Mouse (Mus musculus): Measurements from ENCODE around the gene Rpp40.

Gene Rpp40

GRCm38 (mm10) chr13:35905879-35906481, at the start of gene Rpp40:
Gene Rpp40 (minus strand): TSS chr13:35906359.
- peak; percentile 94 for DNase-seq

GRCm38 (mm10) chr13:35949814-35950455, 43.8 kb upstream of the Rpp40 start:
- peak; percentile 16 for DNase-seq

GRCm38 (mm10) chr13:35947354-35948000, 41.3 kb upstream of the Rpp40 start:
- DNase-seq, result peak; percentile 84

GRCm38 (mm10) chr13:35946659-35947353, 40.6 kb upstream of the Rpp40 start:
- DNase-seq, result no peak

GRCm38 (mm10) chr13:35940934-35941333, 34.8 kb upstream of the Rpp40 start:
- no peak for DNase-seq

- no peak for DNase-seq
Measured at GRCm38 (mm10) chr13:35939871-35940665, 33.9 kb upstream of the Rpp40 start.

- DNase-seq, result no peak
Measured at GRCm38 (mm10) chr13:35937991-35938390, 31.8 kb upstream of the Rpp40 start.

- DNase-seq, result no peak
Measured at GRCm38 (mm10) chr13:35911476-35911875, 5.3 kb upstream of the Rpp40 start.

- peak; percentile 41 for DNase-seq
Measured at GRCm38 (mm10) chr13:35905378-35905777, 781 bp downstream of the Rpp40 start.

- no peak for DNase-seq
Measured at GRCm38 (mm10) chr13:35892866-35893265, 13.3 kb downstream of the Rpp40 start.

- DNase-seq, result peak; percentile 35
Measured at GRCm38 (mm10) chr13:35886121-35886725, 19.9 kb downstream of the Rpp40 start.

- DNase-seq, result no peak
Measured at GRCm38 (mm10) chr13:35880555-35881046, 25.6 kb downstream of the Rpp40 start.

- DNase-seq, result no peak
Measured at GRCm38 (mm10) chr13:35879519-35879918, 26.6 kb downstream of the Rpp40 start.

- no peak for DNase-seq
Measured at GRCm38 (mm10) chr13:35879068-35879467, 27.1 kb downstream of the Rpp40 start.

GRCm38 (mm10) chr13:35878282-35878681, 27.9 kb downstream of the Rpp40 start:
- no peak for DNase-seq

- no peak for DNase-seq
Measured at GRCm38 (mm10) chr13:35875396-35875795, 30.8 kb downstream of the Rpp40 start.

GRCm38 (mm10) chr13:35871107-35871506, 35.1 kb downstream of the Rpp40 start:
- no peak for DNase-seq

- DNase-seq, result no peak
Measured at GRCm38 (mm10) chr13:35870659-35871058, 35.5 kb downstream of the Rpp40 start.

GRCm38 (mm10) chr13:35860916-35861315, 45.2 kb downstream of the Rpp40 start:
- no peak for DNase-seq

- no peak for DNase-seq
Measured at GRCm38 (mm10) chr13:35857486-35857885, 48.7 kb downstream of the Rpp40 start.

- DNase-seq, result no peak
Measured at GRCm38 (mm10) chr13:35852851-35853575, 53.1 kb downstream of the Rpp40 start.

Data from embryo, embryonic 11 days (tissue).